Mouse (Mus musculus) urinary bladder, postnatal 36 days (tissue): ENCODE results near the gene Habp2.

Source experiments
- DNase-seq, 2 experiments: peaks; one replicate each; pipeline ENCODE4 v3.0.0; 2022; ENCODE audit warnings: low spot score in 2 of 2, mixed read lengths in 1 of 2

The Habp2 gene

GRCm38 (mm10) chr19:56363721-56364460 is 77.0 kb downstream of the Habp2 start:
- peak in 1 of 2 experiments; percentile 22 for DNase-seq

DNA sequence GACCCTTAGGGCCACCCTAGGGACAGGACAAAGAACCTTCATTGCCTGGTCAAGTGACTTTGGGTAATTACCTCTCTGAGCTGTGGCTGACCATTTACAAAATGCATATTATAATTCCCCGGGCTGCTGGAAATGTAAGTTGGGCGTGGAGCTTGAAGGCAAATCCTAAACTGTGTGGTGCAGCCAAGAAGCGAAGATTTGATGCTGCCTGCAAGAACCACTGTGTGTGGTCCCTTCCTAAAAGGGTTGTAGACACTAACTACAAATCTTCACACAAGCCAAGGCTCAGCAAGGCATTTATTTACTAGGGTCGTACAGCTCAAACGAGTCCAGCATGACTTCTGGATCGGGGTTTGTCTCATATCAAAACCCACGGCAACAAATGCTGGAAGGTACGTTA is 77.6 kb downstream of the Habp2 start:
- no peak for DNase-seq

DNA sequence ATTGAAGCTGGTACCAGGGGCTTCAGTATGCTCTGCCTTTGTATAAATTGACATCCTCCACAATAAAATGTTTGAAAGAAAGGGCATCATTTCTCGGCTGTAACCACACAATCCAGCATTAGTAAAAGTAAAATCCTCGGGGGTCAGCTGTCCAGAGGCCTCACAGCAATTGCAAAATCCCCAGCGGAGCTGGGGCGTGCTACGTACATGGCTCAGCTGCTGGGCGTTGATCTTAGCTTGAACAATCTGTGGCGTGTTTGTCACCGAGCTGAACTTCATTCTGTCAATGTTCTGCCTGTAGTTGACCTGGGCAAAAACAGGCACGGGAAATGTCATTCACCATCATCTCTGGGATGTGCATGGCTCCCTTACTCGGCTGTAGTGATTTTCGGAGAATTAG is 79.2 kb downstream of the Habp2 start:
- no peak for DNase-seq

- DNase-seq = no peak
Measured at GRCm38 (mm10) chr19:56366625-56367024, 79.7 kb downstream of the Habp2 start.

GRCm38 (mm10) chr19:56367778-56368177 is 80.8 kb downstream of the Habp2 start:
- no peak for DNase-seq

- DNase-seq = no peak
Measured at GRCm38 (mm10) chr19:56368912-56369311, 82.0 kb downstream of the Habp2 start.
